Mouse (Mus musculus): Measurements from ENCODE around the gene Smim15. TPM values are rescaled to one million over a fixed set of nuclear protein-coding genes. Genes with fewer than 3 reads are reported as not detected.

Smim15 gene
- 10.7 and 17.1 TPM in 2 replicates for polyA plus RNA-seq (2012; rRNA removed)
- polyA plus RNA-seq (2014; fragmentation: Nextera tagmentation; extraction: Ambion mirVana): 23.6 and 24.7 TPM in 2 replicates

- DNase-seq (ENCODE audit: low read depth in 3 of 3, low spot score in 3 of 3) (peak; percentile 68 to 79 (median 73)), ATAC-seq (ENCODE audit: insufficient read depth) (peak; percentile 96)
- Histone ChIP-seq H3K4me2 (ENCODE audit: low read depth) (peak within 1 kb of the TSS; percentile 100), H3K27ac (peak within 1 kb of the TSS; percentile 80), H3K9me3 (ENCODE audit: control insufficient read depth, low read length) (no peaks in the 10 kb centered on the region), H3K36me3 (replicated peaks; ENCODE audit: control insufficient read depth, insufficient read depth, low read depth) (peaks cover 11% of the 10 kb centered on the region), H3K4me3 (ENCODE audit: insufficient read depth in 1 of 2, low read depth in 2 of 2, low read length in 2 of 2) (peak within 1 kb of the TSS; percentile 98 to 99), H3K27me3 (ENCODE audit: control insufficient read depth, insufficient read depth, low read length) (no peaks in the 10 kb centered on the region), H3K9ac (replicated peaks) (peak within 1 kb of the TSS; percentile 98), H3K4me1 (replicated peaks; ENCODE audit: control insufficient read depth in 2 of 2, insufficient read depth in 2 of 2, low read length in 1 of 2) (peaks cover 9 to 24% of the 10 kb centered on the region in 2 experiments)
- no peak for TF ChIP-seq CTCF (IDR thresholded peaks at IDR 0.05; ENCODE audit: low read depth)
- no peak for TF ChIP-seq EP300 (IDR thresholded peaks at IDR 0.05; ENCODE audit: low read depth)
- under 1% methylated on average over 71 of the region's 71 CpGs for WGBS (ENCODE audit: insufficient replicate concordance)
Measured at GRCm38 (mm10) chr13:108044222-108044941, at the start of gene Smim15. Gene Smim15, plus strand, starts transcription at chr13:108044446.

- H3K9ac ChIP-seq (replicated peaks): no peak overlapping the region
Measured at GRCm38 (mm10) chr13:107995211-107995610, 49.0 kb upstream of the Smim15 start.

GRCm38 (mm10) chr13:107996301-107996700, 47.9 kb upstream of the Smim15 start:
- Histone ChIP-seq H3K4me3 (ENCODE audit: insufficient read depth in 1 of 2, low read depth in 2 of 2, low read length in 2 of 2) (no peak overlapping the region), H3K36me3 (replicated peaks; ENCODE audit: control insufficient read depth, insufficient read depth, low read depth) (no peaks in the 10 kb centered on the region), H3K27me3 (ENCODE audit: control insufficient read depth, insufficient read depth, low read length) (no peaks in the 10 kb centered on the region), H3K4me2 (ENCODE audit: low read depth) (no peak overlapping the region), H3K9ac (replicated peaks) (no peak overlapping the region), H3K9me3 (ENCODE audit: control insufficient read depth, low read length) (no peaks in the 10 kb centered on the region), H3K4me1 (replicated peaks; ENCODE audit: control insufficient read depth in 2 of 2, insufficient read depth in 2 of 2, low read length in 1 of 2) (no peaks in the 10 kb centered on the region), H3K27ac (no peak overlapping the region)
- DNase-seq (ENCODE audit: low read depth in 3 of 3, low spot score in 3 of 3) (no peak), ATAC-seq (ENCODE audit: insufficient read depth) (no peak)
- WGBS (ENCODE audit: insufficient replicate concordance): 61% methylated on average over 3 of the region's 3 CpGs
- TF ChIP-seq CTCF (IDR thresholded peaks at IDR 0.05; ENCODE audit: low read depth): no peak
- no peak for TF ChIP-seq EP300 (IDR thresholded peaks at IDR 0.05; ENCODE audit: low read depth)

More at GRCm38 (mm10) chr13:107995211-107995610, 49.0 kb upstream of the Smim15 start:
- DNase-seq (ENCODE audit: low read depth in 3 of 3, low spot score in 3 of 3) (no peak), ATAC-seq (ENCODE audit: insufficient read depth) (no peak)
- TF ChIP-seq CTCF (IDR thresholded peaks at IDR 0.05; ENCODE audit: low read depth) (no peak), EP300 (IDR thresholded peaks at IDR 0.05; ENCODE audit: low read depth) (no peak)
- H3K4me3 ChIP-seq (ENCODE audit: insufficient read depth in 1 of 2, low read depth in 2 of 2, low read length in 2 of 2): no peak overlapping the region
- H3K4me1 ChIP-seq (replicated peaks; ENCODE audit: control insufficient read depth in 2 of 2, insufficient read depth in 2 of 2, low read length in 1 of 2): no peaks in the 10 kb centered on the region
- 60% methylated on average over 7 of the region's 7 CpGs for WGBS (ENCODE audit: insufficient replicate concordance)
- no peaks in the 10 kb centered on the region for H3K9me3 ChIP-seq (ENCODE audit: control insufficient read depth, low read length)
- no peak overlapping the region for H3K27ac ChIP-seq
- H3K4me2 ChIP-seq (ENCODE audit: low read depth): no peak overlapping the region
- H3K36me3 ChIP-seq (replicated peaks; ENCODE audit: control insufficient read depth, insufficient read depth, low read depth): no peaks in the 10 kb centered on the region
- H3K27me3 ChIP-seq (ENCODE audit: control insufficient read depth, insufficient read depth, low read length): no peaks in the 10 kb centered on the region

DNA sequence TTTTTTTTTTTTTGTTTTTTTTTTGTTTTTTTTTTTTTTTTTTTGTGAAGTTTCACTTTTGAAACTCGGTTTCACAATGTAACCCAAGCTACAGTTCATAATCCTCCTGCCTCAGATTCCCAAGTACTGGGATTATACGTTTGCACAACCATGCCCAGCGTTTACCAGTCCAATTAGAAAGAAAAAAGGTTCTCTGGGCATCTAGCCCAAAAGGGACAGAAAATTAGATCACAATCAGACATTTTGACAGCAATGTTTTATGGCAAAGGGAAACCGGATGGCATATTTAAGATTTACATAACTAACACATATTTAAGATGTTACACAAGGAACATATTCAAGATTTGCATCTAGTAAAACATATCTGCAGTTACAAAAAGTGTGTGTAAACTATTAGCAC, 36.4 kb upstream of the Smim15 start:
- Histone ChIP-seq H3K4me3 (ENCODE audit: insufficient read depth in 1 of 2, low read depth in 2 of 2, low read length in 2 of 2) (no peak overlapping the region), H3K4me1 (replicated peaks; ENCODE audit: control insufficient read depth in 2 of 2, insufficient read depth in 2 of 2, low read length in 1 of 2) (no peaks in the 10 kb centered on the region), H3K9ac (replicated peaks) (no peak overlapping the region), H3K27me3 (ENCODE audit: control insufficient read depth, insufficient read depth, low read length) (no peaks in the 10 kb centered on the region), H3K4me2 (ENCODE audit: low read depth) (no peak overlapping the region), H3K36me3 (replicated peaks; ENCODE audit: control insufficient read depth, insufficient read depth, low read depth) (no peaks in the 10 kb centered on the region), H3K9me3 (ENCODE audit: control insufficient read depth, low read length) (no peaks in the 10 kb centered on the region), H3K27ac (no peak overlapping the region)
- no peak for ATAC-seq (ENCODE audit: insufficient read depth)
- WGBS (ENCODE audit: insufficient replicate concordance): 63% methylated on average over 4 of the region's 4 CpGs
- TF ChIP-seq CTCF (IDR thresholded peaks at IDR 0.05; ENCODE audit: low read depth) (no peak), EP300 (IDR thresholded peaks at IDR 0.05; ENCODE audit: low read depth) (no peak)
- DNase-seq (ENCODE audit: low read depth in 3 of 3, low spot score in 3 of 3): no peak

- ATAC-seq (ENCODE audit: insufficient read depth) (no peak), DNase-seq (ENCODE audit: low read depth in 3 of 3, low spot score in 3 of 3) (no peak)
- Histone ChIP-seq H3K4me1 (replicated peaks; ENCODE audit: control insufficient read depth in 2 of 2, insufficient read depth in 2 of 2, low read length in 1 of 2) (no peaks in the 10 kb centered on the region), H3K27me3 (ENCODE audit: control insufficient read depth, insufficient read depth, low read length) (no peaks in the 10 kb centered on the region), H3K4me3 (ENCODE audit: insufficient read depth in 1 of 2, low read depth in 2 of 2, low read length in 2 of 2) (no peak overlapping the region), H3K36me3 (replicated peaks; ENCODE audit: control insufficient read depth, insufficient read depth, low read depth) (no peaks in the 10 kb centered on the region), H3K9me3 (ENCODE audit: control insufficient read depth, low read length) (no peaks in the 10 kb centered on the region), H3K9ac (replicated peaks) (no peak overlapping the region), H3K4me2 (ENCODE audit: low read depth) (no peak overlapping the region), H3K27ac (no peak overlapping the region)
- TF ChIP-seq EP300 (IDR thresholded peaks at IDR 0.05; ENCODE audit: low read depth) (no peak), CTCF (IDR thresholded peaks at IDR 0.05; ENCODE audit: low read depth) (no peak)
- WGBS (ENCODE audit: insufficient replicate concordance): 74% methylated on average over 8 of the region's 8 CpGs
Measured at GRCm38 (mm10) chr13:108013110-108013509, 31.1 kb upstream of the Smim15 start.
